ENCODE assay signal across 11 mouse cellular contexts in the genomic region with DNA sequence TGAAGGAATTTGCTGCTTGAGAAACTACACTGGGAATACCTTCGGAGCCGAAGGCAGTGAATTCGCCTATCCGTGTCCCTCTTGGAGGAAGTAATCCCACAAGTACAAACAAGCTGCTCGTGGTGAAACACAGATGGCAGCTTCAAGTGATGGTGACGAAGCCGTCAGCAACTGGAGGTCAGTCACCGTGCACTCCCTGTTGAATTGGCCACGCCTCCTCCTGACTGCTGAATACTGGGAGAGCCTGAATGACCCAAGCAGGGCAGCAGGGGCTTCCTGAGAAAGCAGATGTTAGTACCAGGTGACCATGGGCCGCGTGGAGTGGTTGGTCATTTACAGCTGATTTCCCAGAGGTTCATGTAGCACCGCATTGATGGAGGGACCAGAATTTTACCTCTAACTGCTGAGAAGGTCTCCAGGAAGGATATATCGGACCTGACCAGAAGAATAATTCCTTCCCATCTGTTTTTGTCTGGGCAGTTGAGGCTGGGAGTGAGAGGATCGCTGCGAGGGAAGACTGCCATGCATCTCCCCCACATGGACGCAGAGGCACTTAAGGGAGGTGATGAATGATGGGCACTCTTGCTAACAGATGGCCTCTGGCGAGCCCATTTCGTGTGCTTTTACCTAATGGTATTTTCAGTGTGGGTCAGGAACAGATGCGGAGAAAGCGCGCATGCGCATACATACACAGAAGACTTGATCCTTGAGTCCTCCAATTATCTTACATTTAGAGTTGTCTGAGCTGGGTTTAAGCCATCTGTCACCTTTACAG.
DNase-seq lines count a peak whose midpoint lies in the region; ATAC-seq and TF ChIP-seq lines count a peak whose summit lies in the region.
"Had no signal": no experiment of that assay in that cellular context is flagged by ENCODE, and none has a peak within 500 bp of the region (broad histone marks: within the 10 kb centered on the region; RNA-seq: fewer than 3 reads in every experiment).

No protein-coding gene starts in this region.

- H3K4me2 ChIP-seq in lung, embryonic 15.5 days = 0 out of 2 replicates have a peak overlapping the region, but pooled peaks have one; percentile 10
- H3K4me2 ChIP-seq in limb, embryonic 12.5 days = peak overlapping the region; percentile 28
- H3K4me2 ChIP-seq: embryonic facial prominence, embryonic 15.5 days; midbrain, embryonic 13.5 days had no signal

- H3K27me3 ChIP-seq in heart, embryonic 10.5 days (ENCODE audit: insufficient read depth, poor library complexity, severe bottlenecking) = peaks cover 5% of the 10 kb centered on the region
- no peaks in the 10 kb centered on the region for H3K27me3 ChIP-seq in lung, embryonic 15.5 days
- H3K27me3 ChIP-seq in limb, embryonic 12.5 days = no peaks in the 10 kb centered on the region
- H3K27me3 ChIP-seq: embryonic facial prominence, embryonic 15.5 days; midbrain, embryonic 13.5 days had no signal

- no peaks in the 10 kb centered on the region for H3K36me3 ChIP-seq in heart, embryonic 10.5 days
- no peaks in the 10 kb centered on the region for H3K36me3 ChIP-seq in lung, embryonic 15.5 days
- no peaks in the 10 kb centered on the region for H3K36me3 ChIP-seq in limb, embryonic 12.5 days
- H3K36me3 ChIP-seq: embryonic facial prominence, embryonic 15.5 days; G1E; midbrain, embryonic 13.5 days had no signal

- peak overlapping the region; percentile 32 for H3K4me3 ChIP-seq in heart, embryonic 10.5 days
- H3K4me3 ChIP-seq in lung, embryonic 15.5 days = no peak overlapping the region
- H3K4me3 ChIP-seq in lung, adult 2 months (replicated peaks; ENCODE audit: extremely low read depth, low read depth, low read length) = no peak overlapping the region
- H3K4me3 ChIP-seq in limb, embryonic 12.5 days (replicated peaks) = 0 out of 2 replicates have a peak overlapping the region, but pooled peaks have one; percentile 5
- H3K4me3 ChIP-seq: embryonic facial prominence, embryonic 15.5 days; midbrain, embryonic 13.5 days had no signal

- TF ChIP-seq CTCF in lung, adult 2 months (IDR thresholded peaks at IDR 0.05; ENCODE audit: insufficient read depth, low read length) = no peak

- peak; percentile 27; the same call in 1 of the 2 replicates for ATAC-seq in lung, embryonic 15.5 days (ENCODE audit: borderline replicate concordance, extremely low read depth, low FRiP score, low TSS enrichment)
- ATAC-seq in limb, embryonic 12.5 days (ENCODE audit: insufficient number of reproducible peaks, insufficient read depth, low FRiP score, low TSS enrichment, low read depth) = no peak
- ATAC-seq: midbrain, embryonic 13.5 days had no signal

- H3K4me1 ChIP-seq in heart, embryonic 10.5 days = peaks cover 16% of the 10 kb centered on the region
- peaks cover 9% of the 10 kb centered on the region for H3K4me1 ChIP-seq in lung, embryonic 15.5 days
- peaks cover 2% of the 10 kb centered on the region for H3K4me1 ChIP-seq in lung, adult 2 months (ENCODE audit: control insufficient read depth, insufficient read depth, low read length)
- H3K4me1 ChIP-seq in limb, embryonic 12.5 days (replicated peaks) = peaks cover 9% of the 10 kb centered on the region
- H3K4me1 ChIP-seq: embryonic facial prominence, embryonic 15.5 days; midbrain, embryonic 13.5 days had no signal

- no peaks in the 10 kb centered on the region for H3K9me3 ChIP-seq in heart, embryonic 10.5 days
- H3K9me3 ChIP-seq in lung, embryonic 15.5 days = no peaks in the 10 kb centered on the region
- H3K9me3 ChIP-seq in limb, embryonic 12.5 days = no peaks in the 10 kb centered on the region
- H3K9me3 ChIP-seq: embryonic facial prominence, embryonic 15.5 days; midbrain, embryonic 13.5 days had no signal

- H3K9ac ChIP-seq in lung, embryonic 15.5 days = no peak overlapping the region; the same call in 1 of the 2 replicates
- no peak overlapping the region for H3K9ac ChIP-seq in limb, embryonic 12.5 days (replicated peaks)
- H3K9ac ChIP-seq: embryonic facial prominence, embryonic 15.5 days; midbrain, embryonic 13.5 days had no signal

- WGBS in heart, embryonic 10.5 days = 34% methylated on average over 22 of the region's 22 CpGs
- 29% methylated on average over 22 of the region's 22 CpGs for WGBS in lung, embryonic 15.5 days
- WGBS in lung, adult 2 months = 58% methylated on average over 22 of the region's 22 CpGs
- WGBS in limb, embryonic 12.5 days = 35% methylated on average over 22 of the region's 22 CpGs

- DNase-seq in heart, embryonic 10.5 days (ENCODE audit: low spot score) = peak; percentile 91
- DNase-seq in heart, adult 8-10 months (ENCODE audit: low spot score) = no peak
- no peak for DNase-seq in lung, adult 2 months
- DNase-seq in forelimb bud, embryonic 11.5 days (ENCODE audit: low read depth, low spot score) = peak; percentile 71
- DNase-seq in right cerebral cortex, postnatal 4 days = no peak
- DNase-seq in ovary, adult 18-20 months (ENCODE audit: low spot score) = no peak

- no peak for TF ChIP-seq POLR2A in lung, adult 2 months (IDR thresholded peaks at IDR 0.05; ENCODE audit: borderline replicate concordance, extremely low read depth, low read depth, low read length)

- peak overlapping the region; percentile 70; the same call in 1 of the 2 replicates for H3K27ac ChIP-seq in heart, embryonic 10.5 days
- no peak overlapping the region for H3K27ac ChIP-seq in lung, embryonic 15.5 days
- H3K27ac ChIP-seq in limb, embryonic 12.5 days = peak overlapping the region; percentile 41; the same call in 1 of the 2 replicates
- H3K27ac ChIP-seq: embryonic facial prominence, embryonic 15.5 days; midbrain, embryonic 13.5 days had no signal

Comparison
In these comparisons a context has a peak if more than half of its experiments do, and no peak if none do; other contexts are left out.
1. DNase-seq: peak in heart, embryonic 10.5 days (single experiment) and forelimb bud, embryonic 11.5 days (single experiment); none in heart, adult 8-10 months (single experiment), lung, adult 2 months (single experiment), right cerebral cortex, postnatal 4 days (single experiment) and ovary, adult 18-20 months (single experiment).
2. H3K4me3 ChIP-seq: peak in heart, embryonic 10.5 days (single experiment) and limb, embryonic 12.5 days (single experiment); none in lung, embryonic 15.5 days (single experiment) and lung, adult 2 months (single experiment).